Mouse (Mus musculus) cerebellum, adult 2 months (tissue): ENCODE measurements around the gene Senp5.

Experiments used
- CTCF ChIP-seq: fragments of 200-500 bp; IDR thresholded peaks from 2 replicates; pipeline ENCODE4 v1.5.1; 2011; ENCODE audit warnings: low read depth, mild to moderate bottlenecking, control low read depth, low read length, moderate library complexity, borderline replicate concordance; ENCODE audit not compliant: insufficient read depth
- POLR2A ChIP-seq: fragments of 200-500 bp; IDR thresholded peaks from 2 replicates; pipeline ENCODE4 v1.6.1; 2011; ENCODE audit warnings: low read length, control low read depth, borderline replicate concordance; ENCODE audit not compliant: insufficient read depth

DNA sequence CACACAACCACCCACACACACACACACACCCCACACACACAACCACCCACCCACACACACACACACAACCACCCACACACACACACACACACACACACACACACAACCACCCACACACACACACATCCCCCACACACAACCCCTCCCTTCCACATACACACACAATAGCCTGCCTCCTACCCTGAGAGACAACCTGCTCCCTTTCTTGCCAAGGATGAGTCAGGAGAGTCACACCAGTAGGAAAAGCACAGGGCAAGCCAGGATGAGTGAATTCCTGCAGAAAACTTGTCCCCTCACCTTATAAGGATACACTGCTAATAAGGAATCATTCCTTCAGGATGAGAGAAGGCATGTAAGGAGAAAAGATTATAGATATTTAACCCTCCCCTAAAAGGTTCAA, 9.1 kb downstream of the Senp5 start:
- TF ChIP-seq CTCF (no peak), POLR2A (no peak)
